ENCODE assay signal across 23 mouse cellular contexts in the genomic region with DNA sequence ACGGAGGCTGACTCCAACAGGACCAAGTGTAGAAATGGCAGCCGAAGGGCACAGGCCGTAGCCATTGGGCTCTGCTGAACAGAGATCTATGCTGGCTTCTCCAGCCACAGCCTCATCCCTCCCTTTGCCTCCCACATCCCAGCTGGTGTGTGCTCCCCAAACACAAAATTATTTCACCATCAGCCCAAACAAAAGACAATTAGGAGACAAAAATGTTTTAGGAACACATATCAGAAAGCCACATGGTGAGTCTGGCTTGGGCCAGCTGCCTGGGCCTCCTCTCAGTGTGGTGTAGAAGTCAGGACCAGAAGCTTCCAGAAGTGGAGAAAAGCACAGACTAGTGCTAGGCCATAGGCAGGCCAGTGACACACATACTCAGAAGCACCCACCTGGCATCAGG. TPM values are rescaled to one million over a fixed set of nuclear protein-coding genes. Genes with fewer than 3 reads are reported as not detected.
"Had no signal": no experiment of that assay in that cellular context is flagged by ENCODE, and none has a peak within 500 bp of the region (broad histone marks: within the 10 kb centered on the region; RNA-seq: fewer than 3 reads in every experiment).

No protein-coding gene starts in this region.

- H3K36me3 ChIP-seq: lung, embryonic 15.5 days; midbrain, embryonic 10.5 days; midbrain, embryonic 12.5 days; neural tube, embryonic 13.5 days; neural tube, embryonic 15.5 days; stomach, embryonic 15.5 days had no signal

- DNase-seq: lung, adult 18-20 months; midbrain, embryonic 14.5 days; right cerebral cortex, postnatal 14 days; thymus, adult 2 months; thymus, postnatal 25 days; thymus, postnatal 4 days had no signal

- H3K9me3 ChIP-seq: lung, embryonic 15.5 days; midbrain, embryonic 10.5 days; midbrain, embryonic 12.5 days; neural tube, embryonic 13.5 days; neural tube, embryonic 15.5 days; stomach, embryonic 15.5 days had no signal

- H3K27me3 ChIP-seq: lung, embryonic 15.5 days; midbrain, embryonic 12.5 days; neural tube, embryonic 13.5 days; neural tube, embryonic 15.5 days; stomach, embryonic 15.5 days had no signal

- H3K4me2 ChIP-seq: lung, embryonic 15.5 days; midbrain, embryonic 12.5 days; neural tube, embryonic 13.5 days; neural tube, embryonic 15.5 days; stomach, embryonic 15.5 days had no signal

- H3K27ac ChIP-seq: lung, embryonic 15.5 days; midbrain, embryonic 10.5 days; midbrain, embryonic 12.5 days; neural tube, embryonic 13.5 days; neural tube, embryonic 15.5 days; stomach, embryonic 15.5 days; stomach, postnatal 0 days had no signal

- H3K4me1 ChIP-seq: lung, embryonic 15.5 days; neural tube, embryonic 13.5 days; neural tube, embryonic 15.5 days; stomach, embryonic 15.5 days had no signal

- H3K4me3 ChIP-seq: lung, embryonic 15.5 days; midbrain, embryonic 10.5 days; midbrain, embryonic 12.5 days; myocyte; neural tube, embryonic 13.5 days; neural tube, embryonic 15.5 days; stomach, embryonic 15.5 days had no signal

- ATAC-seq: lung, postnatal 0 days; midbrain, embryonic 16.5 days had no signal

- H3K9ac ChIP-seq: lung, embryonic 15.5 days; midbrain, embryonic 12.5 days; neural tube, embryonic 13.5 days; neural tube, embryonic 15.5 days; stomach, embryonic 15.5 days had no signal

RNA-seq across cellular contexts. Expression of gene Sohlh1, which starts 3.0 kb away (rescaled TPM):
- total RNA-seq: megakaryocyte, adult 5-6 weeks; megakaryocyte-erythroid progenitor cell, adult 5-6 weeks had no signal
- polyA plus RNA-seq: liver, embryonic 16.5 days; lung, embryonic 15.5 days; lung, postnatal 0 days; midbrain, embryonic 10.5 days; midbrain, embryonic 12.5 days; midbrain, embryonic 14.5 days; midbrain, embryonic 16.5 days; myocyte; neural tube, embryonic 11.5 days; neural tube, embryonic 13.5 days; neural tube, embryonic 15.5 days; spleen, adult 2 months; stomach, embryonic 15.5 days had no signal

RNA-seq across cellular contexts. Expression of gene Kcnt1, which starts 19.4 kb away (rescaled TPM):
- total RNA-seq: megakaryocyte, adult 5-6 weeks; megakaryocyte-erythroid progenitor cell, adult 5-6 weeks had no signal
- polyA plus RNA-seq: liver, embryonic 16.5 days; myocyte had no signal

RNA-seq across cellular contexts. Expression of gene Lcn9, which starts 21.1 kb away (rescaled TPM):
- total RNA-seq: megakaryocyte, adult 5-6 weeks; megakaryocyte-erythroid progenitor cell, adult 5-6 weeks had no signal
- polyA plus RNA-seq: liver, embryonic 16.5 days; lung, embryonic 15.5 days; lung, postnatal 0 days; midbrain, embryonic 10.5 days; midbrain, embryonic 12.5 days; midbrain, embryonic 14.5 days; midbrain, embryonic 16.5 days; myocyte; neural tube, embryonic 11.5 days; neural tube, embryonic 13.5 days; neural tube, embryonic 15.5 days; spleen, adult 2 months; stomach, embryonic 15.5 days; stomach, postnatal 0 days; testis, adult 2 months; thymus, adult 2 months; urinary bladder, adult 2 months had no signal

RNA-seq across cellular contexts. Expression of gene Glt6d1, which starts 28.4 kb away (rescaled TPM):
- total RNA-seq: megakaryocyte, adult 5-6 weeks; megakaryocyte-erythroid progenitor cell, adult 5-6 weeks had no signal
- polyA plus RNA-seq: liver, embryonic 16.5 days; lung, embryonic 15.5 days; lung, postnatal 0 days; midbrain, embryonic 10.5 days; midbrain, embryonic 12.5 days; midbrain, embryonic 14.5 days; midbrain, embryonic 16.5 days; myocyte; neural tube, embryonic 11.5 days; neural tube, embryonic 13.5 days; neural tube, embryonic 15.5 days; spleen, adult 2 months; stomach, embryonic 15.5 days; stomach, postnatal 0 days; thymus, adult 2 months; urinary bladder, adult 2 months had no signal
